ENCODE assay signal across 23 mouse cellular contexts in genomic region chr8:108853028-108853427, GRCm38 (mm10).
A peak's percentile ranks its signal among the peaks of the same experiment; 100 is the strongest.
DNase-seq lines count a peak whose midpoint lies in the region; ATAC-seq and TF ChIP-seq lines count a peak whose summit lies in the region.
"Had no signal": no experiment of that assay in that cellular context is flagged by ENCODE, and none has a peak within 500 bp of the region (broad histone marks: within the 10 kb centered on the region; RNA-seq: fewer than 3 reads in every experiment).

No protein-coding gene starts in this region.

- 90% methylated on average over 10 of the region's 10 CpGs for WGBS in embryonic facial prominence, embryonic 14.5 days
- 92% methylated on average over 10 of the region's 10 CpGs for WGBS in embryonic facial prominence, embryonic 10.5 days
- WGBS in kidney, embryonic 15.5 days: 84% methylated on average over 10 of the region's 10 CpGs
- WGBS in midbrain, postnatal 0 days: 78% methylated on average over 10 of the region's 10 CpGs

- DNase-seq in embryonic facial prominence, embryonic 14.5 days (ENCODE audit: low spot score): no peak
- DNase-seq in embryonic facial prominence, embryonic 10.5 days (ENCODE audit: low spot score): no peak
- DNase-seq in kidney, adult 9 months: peak; percentile 31
- DNase-seq in kidney, postnatal 10 days: no peak
- no peak for DNase-seq in midbrain, postnatal 0 days (ENCODE audit: low spot score)
- DNase-seq in thymus, postnatal 0 days (ENCODE audit: low spot score): no peak
- no peak for DNase-seq in right cerebral cortex, adult 2 months (ENCODE audit: low spot score in 2 of 2)
- DNase-seq: adrenal gland, postnatal 14 days; cerebellum, adult 11 months; cerebellum, postnatal 10 days; heart, postnatal 10 days; lung, adult 18-20 months; lung, postnatal 36 days; retina, postnatal 1 day; right cerebral cortex, postnatal 4 days; thymus, postnatal 14 days had no signal

- no peak for TF ChIP-seq CTCF in midbrain, postnatal 0 days (IDR thresholded peaks at IDR 0.05)

- no peak for ATAC-seq in embryonic facial prominence, embryonic 14.5 days (ENCODE audit: low read depth)
- ATAC-seq in kidney, embryonic 15.5 days (replicated peaks; ENCODE audit: low FRiP score): no peak
- no peak for ATAC-seq in midbrain, postnatal 0 days (ENCODE audit: low FRiP score)
- ATAC-seq: forebrain, embryonic 16.5 days; Patski had no signal

- no peak overlapping the region for H3K27ac ChIP-seq in embryonic facial prominence, embryonic 14.5 days (replicated peaks; ENCODE audit: low read depth, low read length)
- no peak overlapping the region for H3K27ac ChIP-seq in embryonic facial prominence, embryonic 10.5 days (replicated peaks)
- H3K27ac ChIP-seq in kidney, embryonic 15.5 days: 0 out of 2 replicates have a peak overlapping the region, but pooled peaks have one; percentile 20
- H3K27ac ChIP-seq in midbrain, postnatal 0 days (ENCODE audit: low read depth, low read length): 0 out of 2 replicates have a peak overlapping the region, but pooled peaks have one; percentile 26
- H3K27ac ChIP-seq: embryonic facial prominence, embryonic 13.5 days had no signal

- H3K9me3 ChIP-seq in embryonic facial prominence, embryonic 14.5 days (ENCODE audit: control insufficient read depth, low read length): no peaks in the 10 kb centered on the region
- H3K9me3 ChIP-seq in embryonic facial prominence, embryonic 10.5 days: no peaks in the 10 kb centered on the region
- no peaks in the 10 kb centered on the region for H3K9me3 ChIP-seq in kidney, embryonic 15.5 days (replicated peaks)
- no peaks in the 10 kb centered on the region for H3K9me3 ChIP-seq in midbrain, postnatal 0 days (ENCODE audit: low read length)
- H3K9me3 ChIP-seq: embryonic facial prominence, embryonic 13.5 days had no signal

- peaks cover 16% of the 10 kb centered on the region; the same call in 1 of the 2 replicates for H3K36me3 ChIP-seq in embryonic facial prominence, embryonic 14.5 days (ENCODE audit: control insufficient read depth, insufficient read depth, low read length)
- peaks cover 41% of the 10 kb centered on the region for H3K36me3 ChIP-seq in embryonic facial prominence, embryonic 10.5 days (replicated peaks)
- H3K36me3 ChIP-seq in kidney, embryonic 15.5 days: peaks cover 13% of the 10 kb centered on the region
- peaks cover 5% of the 10 kb centered on the region for H3K36me3 ChIP-seq in midbrain, postnatal 0 days (ENCODE audit: insufficient read depth, low read length)

- H3K9ac ChIP-seq in embryonic facial prominence, embryonic 14.5 days (ENCODE audit: low read depth, low read length): 0 out of 2 replicates have a peak overlapping the region, but pooled peaks have one; percentile 30
- no peak overlapping the region for H3K9ac ChIP-seq in kidney, embryonic 15.5 days
- no peak overlapping the region for H3K9ac ChIP-seq in midbrain, postnatal 0 days (replicated peaks; ENCODE audit: low read length, poor library complexity, severe bottlenecking)
- H3K9ac ChIP-seq: embryonic facial prominence, embryonic 13.5 days had no signal

- H3K4me3 ChIP-seq in embryonic facial prominence, embryonic 14.5 days (ENCODE audit: low read depth, low read length): no peak overlapping the region
- no peak overlapping the region for H3K4me3 ChIP-seq in embryonic facial prominence, embryonic 10.5 days
- H3K4me3 ChIP-seq in kidney, embryonic 15.5 days (replicated peaks): no peak overlapping the region
- H3K4me3 ChIP-seq in midbrain, postnatal 0 days (ENCODE audit: low read depth, low read length): no peak overlapping the region
- H3K4me3 ChIP-seq: embryonic facial prominence, embryonic 13.5 days; myocyte had no signal

- H3K4me2 ChIP-seq in embryonic facial prominence, embryonic 14.5 days (ENCODE audit: low read depth, low read length): no peak overlapping the region
- no peak overlapping the region for H3K4me2 ChIP-seq in kidney, embryonic 15.5 days
- H3K4me2 ChIP-seq in midbrain, postnatal 0 days (ENCODE audit: low read depth, low read length, poor library complexity, severe bottlenecking): no peak overlapping the region
- H3K4me2 ChIP-seq: embryonic facial prominence, embryonic 13.5 days; heart, embryonic 11.5 days; liver, embryonic 11.5 days had no signal

- peaks cover 4% of the 10 kb centered on the region; the same call in 1 of the 2 replicates for H3K4me1 ChIP-seq in embryonic facial prominence, embryonic 14.5 days (ENCODE audit: control insufficient read depth, insufficient read depth, low read length)
- H3K4me1 ChIP-seq in embryonic facial prominence, embryonic 10.5 days: peaks cover 44% of the 10 kb centered on the region
- peaks cover 25% of the 10 kb centered on the region for H3K4me1 ChIP-seq in kidney, embryonic 15.5 days
- peaks cover 13% of the 10 kb centered on the region; the same call in 1 of the 2 replicates for H3K4me1 ChIP-seq in midbrain, postnatal 0 days (ENCODE audit: insufficient read depth, low read length)

- H3K27me3 ChIP-seq in embryonic facial prominence, embryonic 14.5 days (replicated peaks; ENCODE audit: control insufficient read depth, insufficient read depth, low read length): no peaks in the 10 kb centered on the region
- H3K27me3 ChIP-seq in embryonic facial prominence, embryonic 10.5 days (replicated peaks; ENCODE audit: low read depth, poor library complexity, severe bottlenecking): no peaks in the 10 kb centered on the region
- no peaks in the 10 kb centered on the region for H3K27me3 ChIP-seq in kidney, embryonic 15.5 days
- H3K27me3 ChIP-seq in midbrain, postnatal 0 days (ENCODE audit: insufficient read depth, low read length): no peaks in the 10 kb centered on the region
- H3K27me3 ChIP-seq: embryonic facial prominence, embryonic 13.5 days; Patski had no signal

Comparison
In these comparisons a context has a peak if more than half of its experiments do, and no peak if none do; other contexts are left out.
1. H3K27ac ChIP-seq: peak in kidney, embryonic 15.5 days (single experiment) and midbrain, postnatal 0 days (single experiment); none in embryonic facial prominence, embryonic 14.5 days (single experiment) and embryonic facial prominence, embryonic 10.5 days (single experiment).